Mouse (Mus musculus) ES-E14 (cell line): ENCODE measurements around the gene Dpp4. TPM values are rescaled to one million over a fixed set of nuclear protein-coding genes. Genes with fewer than 3 reads are reported as not detected.

ENCODE experiments used
- DNase-seq: peaks from one replicate; pipeline ENCODE4 v3.0.0-alpha.2; 2013; ENCODE audit warnings: low read depth, low spot score
- H3K27ac ChIP-seq: 2 replicates; pipeline ENCODE4 v1.5.1; 2012; ENCODE audit warnings: low read depth, mild to moderate bottlenecking, low read length, moderate library complexity, mixed read lengths; ENCODE audit not compliant: poor library complexity, insufficient read depth, severe bottlenecking
- H3K36me3 ChIP-seq: 2 replicates; pipeline ENCODE4 v1.6.1; 2012; ENCODE audit warnings: mild to moderate bottlenecking, low read length, moderate library complexity, mixed read lengths; ENCODE audit not compliant: control insufficient read depth, poor library complexity, insufficient read depth, severe bottlenecking
- H3K4me1 ChIP-seq, 2 experiments: fragments of 150-350 bp in 1 of 2; sonication (generic) in 1 of 2; 2 replicates each; pipeline ENCODE4 v1.6.1; 2012; ENCODE audit warnings: low read length in 2 of 2, mild to moderate bottlenecking in 1 of 2, mixed read lengths in 1 of 2; ENCODE audit not compliant: control insufficient read depth in 2 of 2, insufficient read depth in 2 of 2, poor library complexity in 1 of 2
- H3K4me3 ChIP-seq, 2 experiments: fragments of 150-350 bp in 1 of 2; sonication (generic) in 1 of 2; 2 replicates each; pipeline ENCODE4 v1.5.1; 2012; ENCODE audit warnings: low read length in 2 of 2, low read depth in 1 of 2, mild to moderate bottlenecking in 1 of 2, mixed read lengths in 1 of 2; ENCODE audit not compliant: insufficient read depth in 1 of 2, poor library complexity in 1 of 2, severe bottlenecking in 1 of 2
- H3K9ac ChIP-seq: 2 replicates; pipeline ENCODE4 v1.6.1; 2012; ENCODE audit warnings: low read depth, mild to moderate bottlenecking, low read length, mixed read lengths; ENCODE audit not compliant: poor library complexity, insufficient read depth, severe bottlenecking
- H3K9me3 ChIP-seq: fragments of 150-350 bp; sonication (generic); 2 replicates; pipeline ENCODE4 v1.6.1; 2012; ENCODE audit warnings: low read depth, mild to moderate bottlenecking, low read length; ENCODE audit not compliant: control insufficient read depth, insufficient read depth
- CHD2 ChIP-seq: IDR thresholded peaks from 2 replicates; pipeline ENCODE4 v1.6.1; 2014; ENCODE audit warnings: mild to moderate bottlenecking, low read depth, low read length, inconsistent platforms
- HCFC1 ChIP-seq: IDR thresholded peaks from 2 replicates; pipeline ENCODE4 v1.6.1; 2012; ENCODE audit warnings: low read length, inconsistent platforms, borderline replicate concordance; ENCODE audit not compliant: insufficient read depth
- MAFK ChIP-seq: IDR thresholded peaks from 2 replicates; pipeline ENCODE4 v1.6.1; 2014; ENCODE audit warnings: mild to moderate bottlenecking, low read depth, low read length, inconsistent platforms; ENCODE audit not compliant: insufficient read depth
- ZC3H11A ChIP-seq: IDR thresholded peaks from 2 replicates; pipeline ENCODE4 v1.6.1; 2012; ENCODE audit warnings: low read depth, mild to moderate bottlenecking, inconsistent platforms, low read length, borderline replicate concordance
- ZNF384 ChIP-seq: IDR thresholded peaks from 2 replicates; pipeline ENCODE4 v1.6.1; 2012; ENCODE audit warnings: low read depth, low read length, inconsistent platforms
- in situ Hi-C, 2 experiments: fragments of 600-800 bp; cut with MboI; formaldehyde crosslinking; loops; one replicate each; pipeline ENCODE4 v1.15.1; 2025; ENCODE audit warnings: low sequenced_read_pairs in 2 of 2, inconsistent platforms in 1 of 2; ENCODE audit not compliant: unreplicated experiment in 2 of 2
- total RNA-seq: library from RNA; depleted of rRNA; stranded (reverse); fragments of 300-350 nt; gene quantifications from 2 replicates; pipeline ENCODE4 v1.2.3, GENCODE M21; 2012

Gene Dpp4
- total RNA-seq, 1 experiment = 24.7 TPM

- Histone ChIP-seq H3K9me3 (no peaks in the 10 kb centered on the region), H3K4me3 (no peak overlapping the region), H3K36me3 (no peaks in the 10 kb centered on the region), H3K4me1 (no peaks in the 10 kb centered on the region), H3K9ac (no peak overlapping the region), H3K27ac (no peak overlapping the region)
- DNase-seq = peak; percentile 20
- in situ Hi-C loops = loop anchor here in 1 of 2 experiments (25.0 kb wide), 1 partner anchor 471 kb away; no protein-coding TSS in a partner anchor
- TF ChIP-seq ZC3H11A (peak; percentile 78), ZNF384 (peak; percentile 89), MAFK (no peak)
Measured at GRCm38 (mm10) chr2:62458070-62458469, 46.0 kb upstream of the Dpp4 start.

GRCm38 (mm10) chr2:62454991-62455390 is 43.0 kb upstream of the Dpp4 start:
- H3K4me1 ChIP-seq = no peaks in the 10 kb centered on the region
- H3K4me3 ChIP-seq = no peak overlapping the region
- DNase-seq = no peak
- no peak overlapping the region for H3K27ac ChIP-seq
- TF ChIP-seq ZNF384 (no peak), ZC3H11A (no peak), CHD2 (no peak), HCFC1 (no peak), MAFK (no peak)
- no peak overlapping the region for H3K9ac ChIP-seq
- no peaks in the 10 kb centered on the region for H3K9me3 ChIP-seq
- in situ Hi-C loops = loop anchor here in 1 of 2 experiments (25.0 kb wide), 1 partner anchor 468 kb away; no protein-coding TSS in a partner anchor
- no peaks in the 10 kb centered on the region for H3K36me3 ChIP-seq

GRCm38 (mm10) chr2:62454033-62454432 is 42.0 kb upstream of the Dpp4 start:
- in situ Hi-C loops = loop anchor here in 1 of 2 experiments (25.0 kb wide), 1 partner anchor 467 kb away; no protein-coding TSS in a partner anchor
- no peaks in the 10 kb centered on the region for H3K9me3 ChIP-seq
- no peak for DNase-seq
- H3K4me1 ChIP-seq = no peaks in the 10 kb centered on the region
- H3K9ac ChIP-seq = no peak overlapping the region
- no peak for TF ChIP-seq ZC3H11A
- no peak for TF ChIP-seq HCFC1
- no peaks in the 10 kb centered on the region for H3K36me3 ChIP-seq
- H3K4me3 ChIP-seq = no peak overlapping the region
- H3K27ac ChIP-seq = no peak overlapping the region

- Histone ChIP-seq H3K4me1 (no peaks in the 10 kb centered on the region), H3K9ac (no peak overlapping the region), H3K4me3 (no peak overlapping the region), H3K9me3 (no peaks in the 10 kb centered on the region), H3K27ac (no peak overlapping the region), H3K36me3 (no peaks in the 10 kb centered on the region)
- DNase-seq = no peak
- in situ Hi-C loops = loop anchor here in 1 of 2 experiments (25.0 kb wide), 1 partner anchor 463 kb away; no protein-coding TSS in a partner anchor
- TF ChIP-seq ZNF384 = no peak
Measured at GRCm38 (mm10) chr2:62450364-62450763, 38.3 kb upstream of the Dpp4 start.

GRCm38 (mm10) chr2:62449692-62450346 is 37.8 kb upstream of the Dpp4 start:
- TF ChIP-seq HCFC1 (no peak), ZC3H11A (no peak), CHD2 (no peak), MAFK (no peak), ZNF384 (no peak)
- H3K4me1 ChIP-seq = no peaks in the 10 kb centered on the region
- DNase-seq = no peak
- H3K9ac ChIP-seq = no peak overlapping the region
- no peaks in the 10 kb centered on the region for H3K36me3 ChIP-seq
- in situ Hi-C loops = loop anchor here in 1 of 2 experiments (25.0 kb wide), 1 partner anchor 463 kb away; no protein-coding TSS in a partner anchor
- H3K9me3 ChIP-seq = no peaks in the 10 kb centered on the region
- H3K27ac ChIP-seq = no peak overlapping the region
- no peak overlapping the region for H3K4me3 ChIP-seq
